Mouse (Mus musculus): ENCODE data around the gene Abcd1. TPM values are rescaled to one million over a fixed set of nuclear protein-coding genes. Genes with fewer than 3 reads are reported as not detected.

The Abcd1 gene
- 9.3 and 9.4 TPM in 2 replicates for polyA plus RNA-seq (2015; fragmentation: Nextera tagmentation; extraction: Ambion mirVana)

GRCm38 (mm10) chrX:73716109-73716661, at the start of gene Abcd1, which contains the start of gene Bcap31:
Gene Abcd1, plus strand, starts transcription at chrX:73716597.
Gene Bcap31, minus strand, starts transcription at chrX:73716175.
- no peaks in the 10 kb centered on the region for H3K27me3 ChIP-seq (ENCODE audit: control insufficient read depth, insufficient read depth, low read length)
- H3K27ac ChIP-seq (replicated peaks) = peak within 1 kb of the TSS; percentile 90
- H3K9me3 ChIP-seq (ENCODE audit: control insufficient read depth, low read length) = no peaks in the 10 kb centered on the region
- DNase-seq (ENCODE audit: low spot score) = peak; percentile 95
- no peaks in the 10 kb centered on the region for H3K4me1 ChIP-seq (replicated peaks; ENCODE audit: control insufficient read depth, insufficient read depth)
- H3K36me3 ChIP-seq (ENCODE audit: control insufficient read depth, insufficient read depth, low read length) = no peaks in the 10 kb centered on the region; the same call in 1 of the 2 replicates
- ATAC-seq (ENCODE audit: low FRiP score, low TSS enrichment) = peak; percentile 95
- H3K9ac ChIP-seq (ENCODE audit: low read length) = peak within 1 kb of the TSS; percentile 65
- peak within 1 kb of the TSS; percentile 55 for H3K4me3 ChIP-seq (ENCODE audit: low read depth, low read length)
- TF ChIP-seq EP300 (optimal IDR thresholded peaks at IDR 0.05) = peak; percentile 71
- TF ChIP-seq CTCF (IDR thresholded peaks at IDR 0.05; ENCODE audit: low read depth) = peak; percentile 39
- peak within 1 kb of the TSS; percentile 58 for H3K4me2 ChIP-seq (replicated peaks; ENCODE audit: low read depth)
- WGBS = 11% methylated on average over 28 of the region's 45 CpGs

- no peaks in the 10 kb centered on the region for H3K9me3 ChIP-seq (ENCODE audit: control insufficient read depth, low read length)
- DNase-seq (ENCODE audit: low spot score) (peak; percentile 61), ATAC-seq (ENCODE audit: low FRiP score, low TSS enrichment) (peak; percentile 67)
- WGBS = 61% methylated on average over 4 of the region's 4 CpGs
- H3K4me2 ChIP-seq (replicated peaks; ENCODE audit: low read depth) = no peak overlapping the region
- peak; percentile 73 for TF ChIP-seq CTCF (IDR thresholded peaks at IDR 0.05; ENCODE audit: low read depth)
- no peak for TF ChIP-seq EP300 (optimal IDR thresholded peaks at IDR 0.05)
- no peaks in the 10 kb centered on the region for H3K4me1 ChIP-seq (replicated peaks; ENCODE audit: control insufficient read depth, insufficient read depth)
- no peak overlapping the region for H3K9ac ChIP-seq (ENCODE audit: low read length)
- H3K27me3 ChIP-seq (ENCODE audit: control insufficient read depth, insufficient read depth, low read length) = no peaks in the 10 kb centered on the region
- H3K36me3 ChIP-seq (ENCODE audit: control insufficient read depth, insufficient read depth, low read length) = no peaks in the 10 kb centered on the region
- no peak overlapping the region for H3K4me3 ChIP-seq (ENCODE audit: low read depth, low read length)
- H3K27ac ChIP-seq (replicated peaks) = no peak overlapping the region
Observed at GRCm38 (mm10) chrX:73672031-73672431, 44.4 kb upstream of the Abcd1 start.

GRCm38 (mm10) chrX:73672879-73673618, 43.3 kb upstream of the Abcd1 start, which contains the start of gene Slc6a8:
Gene Slc6a8, plus strand, starts transcription at chrX:73673150.
- ATAC-seq (ENCODE audit: low FRiP score, low TSS enrichment) = peak; percentile 72
- Histone ChIP-seq H3K4me1 (replicated peaks; ENCODE audit: control insufficient read depth, insufficient read depth) (no peaks in the 10 kb centered on the region), H3K27ac (replicated peaks) (peak within 1 kb of the TSS; percentile 78), H3K36me3 (ENCODE audit: control insufficient read depth, insufficient read depth, low read length) (no peaks in the 10 kb centered on the region), H3K4me2 (replicated peaks; ENCODE audit: low read depth) (peak within 1 kb of the TSS; percentile 66), H3K4me3 (ENCODE audit: low read depth, low read length) (peak within 1 kb of the TSS; percentile 54), H3K9me3 (ENCODE audit: control insufficient read depth, low read length) (no peaks in the 10 kb centered on the region), H3K27me3 (ENCODE audit: control insufficient read depth, insufficient read depth, low read length) (no peaks in the 10 kb centered on the region), H3K9ac (ENCODE audit: low read length) (peak within 1 kb of the TSS; percentile 75)
- peak; percentile 79 for DNase-seq (ENCODE audit: low spot score)
- 19% methylated on average over 43 of the region's 72 CpGs for WGBS
- no peak for TF ChIP-seq EP300 (optimal IDR thresholded peaks at IDR 0.05)
- no peak for TF ChIP-seq CTCF (IDR thresholded peaks at IDR 0.05; ENCODE audit: low read depth)

DNA sequence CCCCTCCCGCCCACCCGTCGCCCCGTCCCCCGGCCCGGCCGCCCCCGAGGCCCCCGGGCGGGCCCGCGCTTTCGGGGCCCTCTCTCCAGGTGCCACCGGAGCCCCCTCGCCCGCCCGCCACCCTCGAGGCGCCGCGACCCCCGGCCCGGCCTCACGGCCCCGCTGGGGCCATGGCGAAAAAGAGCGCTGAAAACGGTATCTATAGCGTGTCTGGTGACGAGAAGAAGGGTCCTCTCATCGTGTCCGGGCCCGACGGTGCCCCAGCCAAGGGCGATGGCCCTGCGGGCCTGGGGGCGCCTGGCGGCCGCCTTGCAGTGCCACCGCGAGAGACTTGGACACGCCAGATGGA, 42.8 kb upstream of the Abcd1 start:
- DNase-seq (ENCODE audit: low spot score) (no peak), ATAC-seq (ENCODE audit: low FRiP score, low TSS enrichment) (0 out of 2 replicates have a peak, but pooled peaks have one; percentile 13)
- TF ChIP-seq EP300 (optimal IDR thresholded peaks at IDR 0.05) (no peak), CTCF (IDR thresholded peaks at IDR 0.05; ENCODE audit: low read depth) (no peak)
- Histone ChIP-seq H3K9ac (ENCODE audit: low read length) (peak overlapping the region; percentile 75), H3K27me3 (ENCODE audit: control insufficient read depth, insufficient read depth, low read length) (no peaks in the 10 kb centered on the region), H3K36me3 (ENCODE audit: control insufficient read depth, insufficient read depth, low read length) (no peaks in the 10 kb centered on the region), H3K9me3 (ENCODE audit: control insufficient read depth, low read length) (no peaks in the 10 kb centered on the region), H3K4me2 (replicated peaks; ENCODE audit: low read depth) (peak overlapping the region; percentile 66), H3K4me1 (replicated peaks; ENCODE audit: control insufficient read depth, insufficient read depth) (no peaks in the 10 kb centered on the region), H3K4me3 (ENCODE audit: low read depth, low read length) (peak overlapping the region; percentile 54), H3K27ac (replicated peaks) (peak overlapping the region; percentile 78; the same call in 1 of the 2 replicates)
- 12% methylated on average over 21 of the region's 42 CpGs for WGBS

- H3K27ac ChIP-seq (replicated peaks) = peak overlapping the region; percentile 78
- H3K9me3 ChIP-seq (ENCODE audit: control insufficient read depth, low read length) = no peaks in the 10 kb centered on the region
- H3K27me3 ChIP-seq (ENCODE audit: control insufficient read depth, insufficient read depth, low read length) = no peaks in the 10 kb centered on the region
- no peak for DNase-seq (ENCODE audit: low spot score)
- no peaks in the 10 kb centered on the region for H3K4me1 ChIP-seq (replicated peaks; ENCODE audit: control insufficient read depth, insufficient read depth)
- peak overlapping the region; percentile 54 for H3K4me3 ChIP-seq (ENCODE audit: low read depth, low read length)
- 16% methylated on average over 19 of the region's 20 CpGs for WGBS
- ATAC-seq (ENCODE audit: low FRiP score, low TSS enrichment) = peak; percentile 16; the same call in 1 of the 2 replicates
- peak overlapping the region; percentile 75 for H3K9ac ChIP-seq (ENCODE audit: low read length)
- no peak for TF ChIP-seq EP300 (optimal IDR thresholded peaks at IDR 0.05)
- TF ChIP-seq CTCF (IDR thresholded peaks at IDR 0.05; ENCODE audit: low read depth) = no peak
- H3K4me2 ChIP-seq (replicated peaks; ENCODE audit: low read depth) = peak overlapping the region; percentile 66
- no peaks in the 10 kb centered on the region for H3K36me3 ChIP-seq (ENCODE audit: control insufficient read depth, insufficient read depth, low read length)
Observed at GRCm38 (mm10) chrX:73673968-73674661, 42.3 kb upstream of the Abcd1 start.

Data from stomach, postnatal 0 days (tissue).